Mouse (Mus musculus) adrenal gland, postnatal 0 days (tissue): ENCODE data around the gene Batf. TPM values are rescaled to one million over a fixed set of nuclear protein-coding genes. Genes with fewer than 3 reads are reported as not detected.

ENCODE experiments used
- microRNA-seq: library from miRNA; unstranded; fragments of <30 nt; microRNA quantifications from one replicate; pipeline ENCODE4, GENCODE M21; 2016; ENCODE audit warnings: borderline replicate concordance; ENCODE audit not compliant: insufficient number of aligned reads
- polyA plus RNA-seq: library from polyadenylated mRNA; unstranded; fragments of >200 nt; fragmentation: Nextera tagmentation; extraction: Ambion mirVana; gene quantifications from 2 replicates; pipeline ENCODE4 v1.2.1, GENCODE M21; 2015

Batf gene
- polyA plus RNA-seq = 3.8 and 4.0 TPM in 2 replicates

GRCm38 (mm10) chr12:85686466-85687216 lies at the start of gene Batf:
TSS of gene Batf (plus strand) at chr12:85686669.

GRCm38 (mm10) chr12:85745827-85746695 lies 59.6 kb downstream of the Batf start, which contains the start of gene Flvcr2:
TSS of gene Flvcr2 (plus strand) at chr12:85746539.

Small RNA genes within 50 kb of the gene (microRNA-seq; reads per million reads assigned to microRNA genes)
- not detected for gene Gm47285

Other genes with a start within 250 kb of the Batf start
- 6.9 and 7.6 TPM in 2 replicates for gene Fos, start 212.8 kb upstream of the Batf start, polyA plus RNA-seq
- 0.62 and 1.3 TPM in 2 replicates for gene Jdp2, start 87.6 kb upstream of the Batf start, polyA plus RNA-seq
- gene Flvcr2, start 59.9 kb downstream of the Batf start, polyA plus RNA-seq = 3.2 and 7.1 TPM in 2 replicates
- 71.0 and 82.9 TPM in 2 replicates for gene Erg28, start 137.9 kb downstream of the Batf start, polyA plus RNA-seq
- 7.7 and 9.4 TPM in 2 replicates for gene Ttll5, start 138.0 kb downstream of the Batf start, polyA plus RNA-seq